Mouse (Mus musculus) left cerebral cortex, postnatal 10 days (tissue): ENCODE measurements around the gene Tra2a. TPM values are rescaled to one million over a fixed set of nuclear protein-coding genes. Genes with fewer than 3 reads are reported as not detected.

ENCODE experiments used
- DNase-seq, 2 experiments: peaks; one replicate each; pipeline ENCODE4 v3.0.0; 2021 to 2022; ENCODE audit warnings: low spot score in 2 of 2, mixed read lengths in 1 of 2; ENCODE audit errors: extremely low spot score in 1 of 2
- intact Hi-C: fragments of 180-260 bp; cut with DNase I; formaldehyde crosslinking; loops from one replicate; pipeline ENCODE4 v1.15.1; 2025
- total RNA-seq, 2 experiments: library from RNA; stranded (reverse); gene quantifications; 2 replicates each; pipeline ENCODE4 v1.2.3; 2021

Tra2a gene
- total RNA-seq, 2 experiments from 2014 or later: 66.7 to 68.8 TPM

GRCm38 (mm10) chr6:49214928-49215747, 48.7 kb downstream of the Tra2a start, which contains the start of gene Igf2bp3:
Gene Igf2bp3, minus strand, starts transcription at chr6:49214957.
- intact Hi-C loops: loop anchor here (5.0 to 10.0 kb wide), 2 partner anchors 180 to 1962 kb away; partner anchors contain the start of gene Gpnmb
- DNase-seq: peak in 1 of 2 experiments; percentile 73

- intact Hi-C loops: loop anchor here (10.0 kb wide), 1 partner anchor 180 kb away; the partner anchor contains the start of gene Gpnmb
- DNase-seq: peak in 1 of 2 experiments; percentile 45
Measured at GRCm38 (mm10) chr6:49214086-49214927, 49.5 kb downstream of the Tra2a start.

GRCm38 (mm10) chr6:49213581-49214085, 50.2 kb downstream of the Tra2a start:
- intact Hi-C loops: loop anchor here (10.0 kb wide), 1 partner anchor 179 kb away; the partner anchor contains the start of gene Gpnmb
- peak in 1 of 2 experiments; percentile 39 for DNase-seq

- intact Hi-C loops: loop anchor here (10.0 kb wide), 1 partner anchor 178 kb away; the partner anchor contains the start of gene Gpnmb
Measured at GRCm38 (mm10) chr6:49212931-49213580, 50.8 kb downstream of the Tra2a start.

GRCm38 (mm10) chr6:49212141-49212540, 51.7 kb downstream of the Tra2a start:
- DNase-seq: no peak
- intact Hi-C loops: loop anchor here (10.0 kb wide), 1 partner anchor 177 kb away; the partner anchor contains the start of gene Gpnmb

More at GRCm38 (mm10) chr6:49212931-49213580, 50.8 kb downstream of the Tra2a start:
- no peak for DNase-seq

GRCm38 (mm10) chr6:49211596-49211995, 52.2 kb downstream of the Tra2a start:
- intact Hi-C loops: loop anchor here (10.0 kb wide), 1 partner anchor 177 kb away; the partner anchor contains the start of gene Gpnmb
- DNase-seq: no peak

GRCm38 (mm10) chr6:49209881-49210854, 53.7 kb downstream of the Tra2a start:
- peak in 1 of 2 experiments; percentile 43 for DNase-seq
- intact Hi-C loops: loop anchor here (5.0 to 10.0 kb wide), 3 partner anchors 138 to 175 kb away; partner anchors contain the start of genes Gpnmb and Malsu1

GRCm38 (mm10) chr6:49208935-49209334, 54.9 kb downstream of the Tra2a start:
- intact Hi-C loops: loop anchor here (5.0 kb wide), 2 partner anchors 137 to 152 kb away; partner anchors contain the start of gene Malsu1
- DNase-seq: peak; percentile 33

- DNase-seq: no peak
- intact Hi-C loops: loop anchor here (5.0 kb wide), 2 partner anchors 136 to 151 kb away; partner anchors contain the start of gene Malsu1
Measured at GRCm38 (mm10) chr6:49208297-49208930, 55.4 kb downstream of the Tra2a start.

GRCm38 (mm10) chr6:49206416-49206815, 57.4 kb downstream of the Tra2a start:
- intact Hi-C loops: loop anchor here (5.0 kb wide), 2 partner anchors 134 to 149 kb away; partner anchors contain the start of gene Malsu1

GRCm38 (mm10) chr6:49195188-49195587, 68.6 kb downstream of the Tra2a start:
- DNase-seq: no peak
- intact Hi-C loops: no loop called here

More at GRCm38 (mm10) chr6:49206416-49206815, 57.4 kb downstream of the Tra2a start:
- no peak for DNase-seq

GRCm38 (mm10) chr6:49194536-49194935, 69.3 kb downstream of the Tra2a start:
- no peak for DNase-seq
- intact Hi-C loops: no loop called here

Other genes starting within 250 kb of the Tra2a start
- under 1 TPM; 0.39 to 0.43 TPM for gene Gpnmb, start 227.5 kb downstream of the Tra2a start, total RNA-seq
- 10 to 100 TPM; 28.7 to 33.6 TPM for gene Malsu1, start 190.2 kb downstream of the Tra2a start, total RNA-seq
- 1 to 10 TPM; 1.2 TPM for gene Igf2bp3, start 49.1 kb downstream of the Tra2a start, total RNA-seq
- 1 to 10 TPM; 6.8 to 7.1 TPM for gene Ccdc126, start 55.2 kb upstream of the Tra2a start, total RNA-seq
- 1 to 10 TPM; 1.1 to 2.3 TPM for gene Fam221a, start 103.7 kb upstream of the Tra2a start, total RNA-seq
- gene Stk31, start 131.6 kb upstream of the Tra2a start, total RNA-seq: 1 to 10 TPM in 1 of 2 experiments, under 1 TPM in 1; 0.77 to 1.2 TPM